Comparison of ENCODE assay signal across 18 mouse cellular contexts in the genomic region with DNA sequence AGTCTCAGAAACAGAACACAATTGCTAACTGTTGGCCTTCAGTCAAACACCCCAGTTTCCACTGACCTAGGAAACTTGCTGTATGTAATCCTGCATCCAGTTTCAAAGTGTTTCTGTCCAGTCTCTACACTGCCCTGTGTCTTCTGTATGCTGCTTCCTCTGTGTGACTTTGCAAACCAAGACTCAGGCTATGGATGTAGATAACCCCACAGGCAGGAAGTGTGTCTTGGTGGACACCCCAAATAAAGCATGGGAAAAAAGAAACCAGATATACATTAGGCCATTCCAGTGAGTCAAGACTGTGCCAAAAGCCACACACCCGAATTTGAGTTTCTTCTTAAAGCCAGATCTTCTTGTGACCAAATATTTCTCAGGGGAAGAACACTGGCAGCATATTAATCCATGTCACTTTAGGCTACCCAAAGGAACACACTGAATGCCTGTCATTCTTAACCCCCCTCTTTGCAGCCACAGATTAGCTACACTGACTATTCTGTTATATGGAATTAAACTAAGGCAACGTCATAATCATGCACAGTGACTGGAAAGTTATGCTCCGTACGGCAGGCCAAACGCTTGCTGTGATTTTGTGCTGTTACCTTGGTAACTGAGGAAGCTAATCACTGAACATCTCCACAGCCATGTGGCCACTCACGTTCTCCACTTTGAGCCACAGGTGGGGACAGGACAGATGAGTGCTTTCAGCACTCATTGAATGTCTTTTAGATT. TPM values are rescaled to one million over a fixed set of nuclear protein-coding genes. Genes with fewer than 3 reads are reported as not detected.
DNase-seq lines count a peak whose midpoint lies in the region; ATAC-seq and TF ChIP-seq lines count a peak whose summit lies in the region.
"Had no signal": no experiment of that assay in that cellular context is flagged by ENCODE, and none has a peak within 500 bp of the region (broad histone marks: within the 10 kb centered on the region; RNA-seq: fewer than 3 reads in every experiment).

No protein-coding gene starts in this region.

- H3K9ac ChIP-seq in heart, embryonic 11.5 days (ENCODE audit: low read depth, low read length) = no peak overlapping the region
- no peak overlapping the region for H3K9ac ChIP-seq in MEL (ENCODE audit: control insufficient read depth, low read depth, low read length, poor library complexity, severe bottlenecking)
- no peak overlapping the region for H3K9ac ChIP-seq in hindbrain, postnatal 0 days (replicated peaks; ENCODE audit: low read length)
- H3K9ac ChIP-seq: neural tube, embryonic 12.5 days had no signal

- ATAC-seq in heart, embryonic 11.5 days (replicated peaks; ENCODE audit: insufficient number of reproducible peaks, low FRiP score, low TSS enrichment) = 0 out of 2 replicates have a peak, but pooled peaks have one; percentile 49
- peak; percentile 36 for ATAC-seq in common myeloid progenitor, adult 5-6 weeks (replicated peaks; ENCODE audit: low read depth, poor library complexity, severe bottlenecking)
- ATAC-seq in hindbrain, postnatal 0 days = peak; percentile 75
- ATAC-seq: inflammation-experienced regulatory T-cells, adult 6 months had no signal

- TF ChIP-seq CTCF in MEL (IDR thresholded peaks at IDR 0.05 in 2 of 3, conservative IDR thresholded peaks at IDR 0.05 in 1 of 3; ENCODE audit: control insufficient read depth in 1 of 3, insufficient read depth in 1 of 3, low read depth in 2 of 3, low read length in 3 of 3, poor library complexity in 1 of 3, severe bottlenecking in 1 of 3) = no peak
- no peak for TF ChIP-seq CTCF in hindbrain, postnatal 0 days (IDR thresholded peaks at IDR 0.05; ENCODE audit: low read depth)

- no peak for TF ChIP-seq POLR2A in MEL (IDR thresholded peaks at IDR 0.05; ENCODE audit: control insufficient read depth in 1 of 2, insufficient read depth in 1 of 2, low read depth in 1 of 2, low read length in 2 of 2, poor library complexity in 1 of 2)

- no peaks in the 10 kb centered on the region for H3K27me3 ChIP-seq in heart, embryonic 11.5 days (ENCODE audit: control insufficient read depth, insufficient read depth, low read length)
- no peaks in the 10 kb centered on the region for H3K27me3 ChIP-seq in MEL (ENCODE audit: control insufficient read depth in 1 of 2, insufficient read depth in 2 of 2, low read length in 2 of 2)
- H3K27me3 ChIP-seq in hindbrain, postnatal 0 days (ENCODE audit: insufficient read depth, low read length) = no peaks in the 10 kb centered on the region
- H3K27me3 ChIP-seq: CH12.LX; neural tube, embryonic 12.5 days had no signal

- no peak for TF ChIP-seq EP300 in MEL (IDR thresholded peaks at IDR 0.05; ENCODE audit: low read depth in 1 of 2, low read length in 2 of 2)

- H3K9me3 ChIP-seq in heart, embryonic 11.5 days (replicated peaks; ENCODE audit: control insufficient read depth, low read length) = no peaks in the 10 kb centered on the region
- H3K9me3 ChIP-seq in MEL (replicated peaks; ENCODE audit: insufficient read depth, low read length) = no peaks in the 10 kb centered on the region
- H3K9me3 ChIP-seq in hindbrain, postnatal 0 days (ENCODE audit: low read length) = no peaks in the 10 kb centered on the region
- H3K9me3 ChIP-seq: neural tube, embryonic 12.5 days had no signal

- no peak overlapping the region for H3K4me3 ChIP-seq in heart, embryonic 11.5 days (ENCODE audit: low read depth, low read length)
- H3K4me3 ChIP-seq in MEL (ENCODE audit: control insufficient read depth in 1 of 2, insufficient read depth in 1 of 2, low read depth in 2 of 2, low read length in 2 of 2) = no peak overlapping the region
- H3K4me3 ChIP-seq in hindbrain, postnatal 0 days (ENCODE audit: low read length) = no peak overlapping the region
- H3K4me3 ChIP-seq: neural tube, embryonic 12.5 days had no signal

- H3K36me3 ChIP-seq in heart, embryonic 11.5 days (ENCODE audit: control insufficient read depth, insufficient read depth, low read length) = no peaks in the 10 kb centered on the region; the same call in 1 of the 2 replicates
- H3K36me3 ChIP-seq in MEL (ENCODE audit: control insufficient read depth in 1 of 2, insufficient read depth in 2 of 2, low read length in 2 of 2) = peaks cover 0 to 19% of the 10 kb centered on the region in 2 experiments; a peak in 2 of 4 replicates
- H3K36me3 ChIP-seq in hindbrain, postnatal 0 days (ENCODE audit: insufficient read depth, low read length) = no peaks in the 10 kb centered on the region
- H3K36me3 ChIP-seq: neural tube, embryonic 12.5 days had no signal

- no peaks in the 10 kb centered on the region for H3K79me2 ChIP-seq in MEL (ENCODE audit: control insufficient read depth, insufficient read depth, low read length, poor library complexity)

- no peak for DNase-seq in heart, adult 8-10 months (ENCODE audit: low spot score)
- DNase-seq in MEL (ENCODE audit: low read depth, low spot score) = peak; percentile 14
- peak; percentile 37 for DNase-seq in hindbrain, postnatal 0 days (ENCODE audit: low spot score)
- no peak for DNase-seq in kidney, postnatal 14 days
- DNase-seq in frontal cortex, postnatal 14 days (ENCODE audit: low spot score in 2 of 2) = no peak
- DNase-seq in testis, postnatal 10 days (ENCODE audit: low spot score) = no peak
- DNase-seq: adrenal gland, postnatal 10 days; cerebellum, adult 11-12 months; embryo, embryonic 11 days; kidney, postnatal 10 days; retina, postnatal 1 day had no signal

- peak overlapping the region; percentile 66 for H3K27ac ChIP-seq in heart, embryonic 11.5 days (ENCODE audit: low read depth, low read length)
- H3K27ac ChIP-seq in MEL (ENCODE audit: control insufficient read depth, low read depth, low read length) = no peak overlapping the region
- H3K27ac ChIP-seq in hindbrain, postnatal 0 days = no peak overlapping the region
- H3K27ac ChIP-seq: macrophage; neural tube, embryonic 12.5 days had no signal

- no peak for TF ChIP-seq RAD21 in MEL (IDR thresholded peaks at IDR 0.05; ENCODE audit: low read depth, low read length)

- H3K4me1 ChIP-seq in heart, embryonic 11.5 days (ENCODE audit: control insufficient read depth, insufficient read depth, low read length) = peaks cover 15% of the 10 kb centered on the region
- peaks cover 8 to 25% of the 10 kb centered on the region in 2 experiments for H3K4me1 ChIP-seq in MEL (ENCODE audit: control insufficient read depth in 1 of 2, insufficient read depth in 2 of 2, low read length in 2 of 2)
- H3K4me1 ChIP-seq in hindbrain, postnatal 0 days (ENCODE audit: insufficient read depth, low read length) = no peaks in the 10 kb centered on the region

- WGBS in heart, embryonic 11.5 days (ENCODE audit: insufficient replicate concordance) = 50% methylated on average over 6 of the region's 6 CpGs
- WGBS in hindbrain, postnatal 0 days = 25% methylated on average over 6 of the region's 6 CpGs

- no peak overlapping the region for H3K4me2 ChIP-seq in heart, embryonic 11.5 days
- H3K4me2 ChIP-seq in hindbrain, postnatal 0 days (ENCODE audit: low read depth, low read length) = no peak overlapping the region
- H3K4me2 ChIP-seq: neural tube, embryonic 12.5 days had no signal

TF ChIP-seq in MEL, 35 proteins besides CTCF, POLR2A, EP300 and RAD21:
- TF ChIP-seq TAL1 (IDR thresholded peaks at IDR 0.05; ENCODE audit: low read length) = no peak
- TF ChIP-seq MEF2A (IDR thresholded peaks at IDR 0.05; ENCODE audit: extremely low read depth, insufficient replicate concordance, low read depth, low read length, poor library complexity, severe bottlenecking) = no peak
- TF ChIP-seq TBP (IDR thresholded peaks at IDR 0.05; ENCODE audit: low read depth, low read length) = no peak
- no peak for TF ChIP-seq SIN3A (IDR thresholded peaks at IDR 0.05; ENCODE audit: low read length)
- TF ChIP-seq POLR2AphosphoS5 (IDR thresholded peaks at IDR 0.05; ENCODE audit: borderline replicate concordance, low read depth, low read length) = no peak
- no peak for TF ChIP-seq CHD2 (IDR thresholded peaks at IDR 0.05; ENCODE audit: low read length)
- TF ChIP-seq TCF12 (IDR thresholded peaks at IDR 0.05; ENCODE audit: low read depth, low read length) = no peak
- no peak for TF ChIP-seq ZMIZ1 (IDR thresholded peaks at IDR 0.05; ENCODE audit: low read depth, low read length)
- TF ChIP-seq HCFC1 (IDR thresholded peaks at IDR 0.05; ENCODE audit: low read depth, low read length) = no peak
- TF ChIP-seq CHD1 (IDR thresholded peaks at IDR 0.05; ENCODE audit: low read depth, low read length) = no peak
- TF ChIP-seq MAZ (IDR thresholded peaks at IDR 0.05; ENCODE audit: low read depth, low read length) = no peak
- TF ChIP-seq MAX (IDR thresholded peaks at IDR 0.05; ENCODE audit: low read length) = no peak
- no peak for TF ChIP-seq ZKSCAN1 (IDR thresholded peaks at IDR 0.05; ENCODE audit: low read depth, low read length)
- no peak for TF ChIP-seq ETS1 (IDR thresholded peaks at IDR 0.05; ENCODE audit: low read depth, low read length)
- no peak for TF ChIP-seq MYB (IDR thresholded peaks at IDR 0.05; ENCODE audit: low read depth, low read length)
- no peak for TF ChIP-seq POLR2AphosphoS2 (IDR thresholded peaks at IDR 0.05; ENCODE audit: low read length)
- TF ChIP-seq UBTF (IDR thresholded peaks at IDR 0.05; ENCODE audit: borderline replicate concordance, insufficient read depth, low read depth, low read length) = no peak
- no peak for TF ChIP-seq JUND (IDR thresholded peaks at IDR 0.05; ENCODE audit: low read depth, low read length)

RNA-seq across cellular contexts. Expression of a gene that starts 52.4 kb away (rescaled TPM):
- 0.42 and 0.45 TPM in 2 replicates for polyA plus RNA-seq in heart, embryonic 11.5 days (2014; fragmentation: Nextera tagmentation; extraction: Ambion mirVana)
- total RNA-seq in heart, adult 8-10 months (2022) = under 1 TPM; 0.09 to 0.14 (median 0.10) TPM
- total RNA-seq in MEL (2012; rRNA removed) = not detected in 2 replicates
- not detected for polyA plus RNA-seq in MEL (2012; ENCODE audit: insufficient read depth in 1 of 2, insufficient read length in 2 of 2, low read depth in 1 of 2, low replicate concordance in 2 of 2, missing spikeins in 1 of 2)
- not detected in 2 replicates for total RNA-seq in common myeloid progenitor, adult 5-6 weeks (2017)
- 0.07 TPM in 1 of 2 replicates, not detected in the other for total RNA-seq in hindbrain, postnatal 0 days (2014; rRNA removed)
- 0.14 and 0.20 TPM in 2 replicates for polyA plus RNA-seq in hindbrain, postnatal 0 days (2015; fragmentation: Nextera tagmentation; extraction: Ambion mirVana)
- total RNA-seq: CH12.LX; liver, adult 2 months had no signal
- polyA plus RNA-seq: inflammation-experienced regulatory T-cells, adult 6 months; liver, adult 2 months; macrophage had no signal

RNA-seq across cellular contexts. Expression of a gene that starts 55.3 kb away (rescaled TPM):
- 28.5 and 31.9 TPM in 2 replicates for polyA plus RNA-seq in heart, embryonic 11.5 days (2014; fragmentation: Nextera tagmentation; extraction: Ambion mirVana)
- total RNA-seq in heart, adult 8-10 months (2022) = 10 to 100 TPM; 17.4 to 32.9 (median 23.8) TPM
- 0.03 TPM in 1 of 2 replicates, not detected in the other for total RNA-seq in MEL (2012; rRNA removed)
- polyA plus RNA-seq in MEL (2012; ENCODE audit: insufficient read depth in 1 of 2, insufficient read length in 2 of 2, low read depth in 1 of 2, low replicate concordance in 2 of 2, missing spikeins in 1 of 2) = under 1 TPM in 1 of 2 experiments, not detected in 1; 0.01 TPM
- 0.15 and 0.59 TPM in 2 replicates for total RNA-seq in common myeloid progenitor, adult 5-6 weeks (2017)
- 16.6 and 17.5 TPM in 2 replicates for total RNA-seq in hindbrain, postnatal 0 days (2014; rRNA removed)
- 1.9 and 2.3 TPM in 2 replicates for polyA plus RNA-seq in hindbrain, postnatal 0 days (2015; fragmentation: Nextera tagmentation; extraction: Ambion mirVana)
- polyA plus RNA-seq: inflammation-experienced regulatory T-cells, adult 6 months had no signal

Comparison
In these comparisons a context has a peak if more than half of its experiments do, and no peak if none do; other contexts are left out.
1. DNase-seq: peak in MEL (single experiment) and hindbrain, postnatal 0 days (single experiment); none in heart, adult 8-10 months (single experiment), kidney, postnatal 14 days (single experiment), frontal cortex, postnatal 14 days (0 of 2) and testis, postnatal 10 days (single experiment).
2. RNA of a gene that starts 55.3 kb away (total RNA-seq): 17.4 to 32.9 TPM in heart, adult 8-10 months and 16.6 to 17.5 TPM in hindbrain, postnatal 0 days; 0.15 to 0.59 TPM in common myeloid progenitor, adult 5-6 weeks and 0.03 TPM in MEL; every median in the first group is over 10 times any median in the second.
3. Peak in every context shown above with its lines, with median percentiles within 50 percentile points of each other: ATAC-seq.